In genomic region chr2:166173169-166173568, GRCm38 (mm10) we compare ENCODE assay signal across 26 mouse cellular contexts. TPM values are rescaled to one million over a fixed set of nuclear protein-coding genes. Genes with fewer than 3 reads are reported as not detected.
A peak's percentile ranks its signal among the peaks of the same experiment; 100 is the strongest.
DNase-seq lines count a peak whose midpoint lies in the region; ATAC-seq and TF ChIP-seq lines count a peak whose summit lies in the region.
"Had no signal": no experiment of that assay in that cellular context is flagged by ENCODE, and none has a peak within 500 bp of the region (broad histone marks: within the 10 kb centered on the region; RNA-seq: fewer than 3 reads in every experiment).

No protein-coding gene starts in this region.

- no peak overlapping the region for H3K4me3 ChIP-seq in C2C12 (ENCODE audit: insufficient read depth, poor library complexity, severe bottlenecking)
- H3K4me3 ChIP-seq in embryonic facial prominence, embryonic 10.5 days = no peak overlapping the region
- H3K4me3 ChIP-seq in limb, embryonic 12.5 days (replicated peaks) = no peak overlapping the region
- no peak overlapping the region for H3K4me3 ChIP-seq in forebrain, embryonic 12.5 days (replicated peaks)
- H3K4me3 ChIP-seq: embryonic facial prominence, embryonic 15.5 days; forebrain, embryonic 15.5 days; heart, embryonic 13.5 days; hindbrain, embryonic 13.5 days; intestine, embryonic 15.5 days had no signal

- no peaks in the 10 kb centered on the region for H3K36me3 ChIP-seq in C2C12 (ENCODE audit: control insufficient read depth, insufficient read depth)
- H3K36me3 ChIP-seq in embryonic facial prominence, embryonic 10.5 days (replicated peaks) = no peaks in the 10 kb centered on the region
- H3K36me3 ChIP-seq in limb, embryonic 12.5 days = no peaks in the 10 kb centered on the region
- no peaks in the 10 kb centered on the region for H3K36me3 ChIP-seq in forebrain, embryonic 12.5 days (replicated peaks)
- H3K36me3 ChIP-seq: embryonic facial prominence, embryonic 15.5 days; forebrain, embryonic 15.5 days; heart, embryonic 13.5 days; hindbrain, embryonic 13.5 days; intestine, embryonic 15.5 days had no signal

- no peak overlapping the region for H3K9ac ChIP-seq in limb, embryonic 12.5 days (replicated peaks)
- no peak overlapping the region for H3K9ac ChIP-seq in forebrain, embryonic 12.5 days
- H3K9ac ChIP-seq: embryonic facial prominence, embryonic 15.5 days; forebrain, embryonic 15.5 days; heart, embryonic 13.5 days; hindbrain, embryonic 13.5 days; intestine, embryonic 15.5 days had no signal

- H3K27me3 ChIP-seq in C2C12 (ENCODE audit: control insufficient read depth, insufficient read depth, insufficient read length) = no peaks in the 10 kb centered on the region
- H3K27me3 ChIP-seq in embryonic facial prominence, embryonic 10.5 days (replicated peaks; ENCODE audit: low read depth, poor library complexity, severe bottlenecking) = peaks cover 44% of the 10 kb centered on the region
- H3K27me3 ChIP-seq in limb, embryonic 12.5 days = 0 out of 2 replicates have a peak, but pooled peaks cover 5% of the 10 kb centered on the region
- peaks cover 68% of the 10 kb centered on the region for H3K27me3 ChIP-seq in forebrain, embryonic 12.5 days
- H3K27me3 ChIP-seq: intestine, embryonic 15.5 days had no signal

- H3K79me3 ChIP-seq in C2C12 (ENCODE audit: low read depth) = no peaks in the 10 kb centered on the region

- H3K9me3 ChIP-seq in embryonic facial prominence, embryonic 10.5 days = no peaks in the 10 kb centered on the region
- no peaks in the 10 kb centered on the region for H3K9me3 ChIP-seq in limb, embryonic 12.5 days
- no peaks in the 10 kb centered on the region for H3K9me3 ChIP-seq in forebrain, embryonic 12.5 days
- H3K9me3 ChIP-seq: embryonic facial prominence, embryonic 15.5 days; forebrain, embryonic 15.5 days; heart, embryonic 13.5 days; hindbrain, embryonic 13.5 days; intestine, embryonic 15.5 days had no signal

- ATAC-seq in limb, embryonic 12.5 days (ENCODE audit: insufficient number of reproducible peaks, insufficient read depth, low FRiP score, low TSS enrichment, low read depth) = no peak
- no peak for ATAC-seq in forebrain, embryonic 12.5 days (ENCODE audit: low FRiP score)
- ATAC-seq: activated CD4-positive, CD25-positive, alpha-beta regulatory T cell, adult 4 months; forebrain, embryonic 15.5 days; hindbrain, embryonic 16.5 days; intestine, embryonic 15.5 days had no signal

- WGBS in embryonic facial prominence, embryonic 10.5 days = 76% methylated on average over 5 of the region's 5 CpGs
- 62% methylated on average over 5 of the region's 5 CpGs for WGBS in limb, embryonic 12.5 days
- WGBS in forebrain, embryonic 12.5 days = 80% methylated on average over 5 of the region's 5 CpGs

- peak overlapping the region; percentile 65 for H3K27ac ChIP-seq in embryonic facial prominence, embryonic 10.5 days (replicated peaks)
- 0 out of 2 replicates have a peak overlapping the region, but pooled peaks have one; percentile 18 for H3K27ac ChIP-seq in limb, embryonic 12.5 days
- no peak overlapping the region for H3K27ac ChIP-seq in forebrain, embryonic 12.5 days
- H3K27ac ChIP-seq: embryonic facial prominence, embryonic 15.5 days; forebrain, embryonic 15.5 days; heart, embryonic 13.5 days; hindbrain, embryonic 13.5 days; intestine, embryonic 15.5 days had no signal

- TF ChIP-seq CTCF in C2C12 (IDR thresholded peaks at IDR 0.05; ENCODE audit: control insufficient read depth, insufficient read depth, insufficient read length) = no peak

- no peak overlapping the region for H3K4me2 ChIP-seq in limb, embryonic 12.5 days
- H3K4me2 ChIP-seq in forebrain, embryonic 12.5 days = no peak overlapping the region
- H3K4me2 ChIP-seq: embryonic facial prominence, embryonic 15.5 days; forebrain, embryonic 15.5 days; heart, embryonic 13.5 days; hindbrain, embryonic 13.5 days; intestine, embryonic 15.5 days had no signal

- H3K4me1 ChIP-seq in embryonic facial prominence, embryonic 10.5 days = peaks cover 87% of the 10 kb centered on the region
- H3K4me1 ChIP-seq in limb, embryonic 12.5 days (replicated peaks) = peaks cover 79% of the 10 kb centered on the region
- peaks cover 46% of the 10 kb centered on the region for H3K4me1 ChIP-seq in forebrain, embryonic 12.5 days

- peak; percentile 38 for DNase-seq in 3T3-L1 (ENCODE audit: low read depth, low spot score)
- DNase-seq in embryonic facial prominence, embryonic 10.5 days (ENCODE audit: low spot score) = no peak
- DNase-seq in lung, postnatal 4 days = no peak
- DNase-seq in layer of hippocampus, adult 9-10 months (ENCODE audit: low spot score) = no peak
- DNase-seq: adrenal gland, adult 8-10 months; adrenal gland, postnatal 25 days; cerebellum, adult 11-12 months; cerebellum, adult 8-10 months; cerebellum, postnatal 10 days; cerebellum, postnatal 36 days; embryo, embryonic 11 days; gastrocnemius, postnatal 10 days; heart, adult 18-20 months; heart, postnatal 14 days; heart, postnatal 4 days; kidney, adult 11 months had no signal

- H3K79me2 ChIP-seq in C2C12 (ENCODE audit: control insufficient read depth, insufficient read depth) = no peaks in the 10 kb centered on the region

- no peak overlapping the region for H3ac ChIP-seq in C2C12 (ENCODE audit: control insufficient read depth, insufficient read length, low read depth)

TF ChIP-seq in C2C12, 6 proteins besides CTCF, POLR2A, EP300 and RAD21:
- TF ChIP-seq FOSL1 (IDR thresholded peaks at IDR 0.05; ENCODE audit: insufficient read depth, low read length, poor library complexity, severe bottlenecking) (no peak), USF1 (IDR thresholded peaks at IDR 0.05; ENCODE audit: low read depth) (no peak), MYOD1 (IDR thresholded peaks at IDR 0.05; ENCODE audit: control insufficient read depth, insufficient read length, low read depth) (peak; percentile 89), MYOG (IDR thresholded peaks at IDR 0.05; ENCODE audit: control insufficient read depth, extremely low read depth, insufficient read length) (no peak), CEBPB (IDR thresholded peaks at IDR 0.05; ENCODE audit: low read depth) (no peak), MAX (IDR thresholded peaks at IDR 0.05) (no peak)

RNA-seq across cellular contexts. Expression of gene Sulf2, which starts 17.7 kb away (rescaled TPM):
- polyA plus RNA-seq in C2C12 (2012; fragmentation: generic; extraction: Trizol) = 25.8 TPM
- 115 and 131 TPM in 2 replicates for polyA plus RNA-seq in embryonic facial prominence, embryonic 10.5 days (2016; fragmentation: Nextera tagmentation; extraction: Ambion mirVana)
- polyA plus RNA-seq in limb, embryonic 12.5 days (2016; fragmentation: Nextera tagmentation; extraction: Ambion mirVana) = 176 and 187 TPM in 2 replicates
- 67.1 and 77.9 TPM in 2 replicates for polyA plus RNA-seq in forebrain, embryonic 12.5 days (2016; fragmentation: Nextera tagmentation; extraction: Ambion mirVana)
